Mouse (Mus musculus) liver, embryonic 12.5 days (tissue): ENCODE measurements around the gene Hdac10. TPM values are rescaled to one million over a fixed set of nuclear protein-coding genes. Genes with fewer than 3 reads are reported as not detected.
A peak's percentile ranks its signal among the peaks of the same experiment; 100 is the strongest.

ENCODE experiments used
- ATAC-seq: fragments of 200-750 bp; cut with Nextera tagmentation; 2 replicates; pipeline ENCODE4 v1.8.0; 2017; ENCODE audit warnings: moderate number of reproducible peaks, mild to moderate bottlenecking, moderate library complexity
- H3K27ac ChIP-seq: fragments of 300-500 bp; sonication (generic); 2 replicates; pipeline ENCODE4 v1.5.1; 2016; ENCODE audit warnings: mild to moderate bottlenecking
- H3K27me3 ChIP-seq: fragments of 300-500 bp; sonication (generic); replicated peaks from 2 replicates; pipeline ENCODE4 v1.6.1; 2016; ENCODE audit warnings: mild to moderate bottlenecking, moderate library complexity
- H3K36me3 ChIP-seq: fragments of 300-500 bp; sonication (generic); 2 replicates; pipeline ENCODE4 v1.6.1; 2016; ENCODE audit warnings: mild to moderate bottlenecking, moderate library complexity
- H3K4me1 ChIP-seq: fragments of 300-500 bp; sonication (generic); 2 replicates; pipeline ENCODE4 v1.6.1; 2016
- H3K4me2 ChIP-seq: fragments of 300-500 bp; sonication (generic); 2 replicates; pipeline ENCODE4 v1.6.1; 2016; ENCODE audit warnings: mild to moderate bottlenecking, moderate library complexity
- H3K4me3 ChIP-seq: fragments of 300-500 bp; sonication (generic); 2 replicates; pipeline ENCODE4 v1.5.1; 2016; ENCODE audit warnings: mild to moderate bottlenecking, moderate library complexity
- H3K9ac ChIP-seq: fragments of 300-500 bp; sonication (generic); 2 replicates; pipeline ENCODE4 v1.6.1; 2016; ENCODE audit warnings: mild to moderate bottlenecking, moderate library complexity
- H3K9me3 ChIP-seq: fragments of 300-500 bp; sonication (generic); replicated peaks from 2 replicates; pipeline ENCODE4 v1.6.1; 2016; ENCODE audit warnings: mild to moderate bottlenecking, moderate library complexity
- WGBS: fragments of 180-500 bp; shearing (Covaris S2); methylation state at CpG from one replicate; pipeline ENCODE4 v1.1.7; 2016; ENCODE audit not compliant: insufficient replicate concordance; 5-methylcytosine and 5-hydroxymethylcytosine counted together
- microRNA-seq: library from miRNA; unstranded; fragments of <30 nt; microRNA quantifications from one replicate; pipeline ENCODE4, GENCODE M21; 2017
- polyA plus RNA-seq: library from polyadenylated mRNA; unstranded; fragments of >200 nt; fragmentation: Nextera tagmentation; extraction: Ambion mirVana; gene quantifications from 2 replicates; pipeline ENCODE4 v1.2.1, GENCODE M21; 2016

The Hdac10 gene
- polyA plus RNA-seq, 1 experiment from 2014 or later, result 12.8 TPM

GRCm38 (mm10) chr15:89083906-89084305 is 44.6 kb downstream of the Hdac10 start:
- H3K36me3 ChIP-seq, result peaks cover 66% of the 10 kb centered on the region
- no peak overlapping the region for H3K9ac ChIP-seq
- no peak overlapping the region for H3K4me3 ChIP-seq
- ATAC-seq, result no peak
- H3K4me2 ChIP-seq, result no peak overlapping the region
- H3K27me3 ChIP-seq, result no peaks in the 10 kb centered on the region
- peaks cover 11% of the 10 kb centered on the region for H3K4me1 ChIP-seq
- H3K27ac ChIP-seq, result no peak overlapping the region
- 86% methylated on average over 1 of the region's 1 CpGs for WGBS
- H3K9me3 ChIP-seq, result no peaks in the 10 kb centered on the region

- H3K27ac ChIP-seq, result no peak overlapping the region
- ATAC-seq, result peak; percentile 21; the same call in 1 of the 2 replicates
These were observed 50.2 kb downstream of the Hdac10 start for GRCm38 (mm10) chr15:89078208-89078836.

DNA sequence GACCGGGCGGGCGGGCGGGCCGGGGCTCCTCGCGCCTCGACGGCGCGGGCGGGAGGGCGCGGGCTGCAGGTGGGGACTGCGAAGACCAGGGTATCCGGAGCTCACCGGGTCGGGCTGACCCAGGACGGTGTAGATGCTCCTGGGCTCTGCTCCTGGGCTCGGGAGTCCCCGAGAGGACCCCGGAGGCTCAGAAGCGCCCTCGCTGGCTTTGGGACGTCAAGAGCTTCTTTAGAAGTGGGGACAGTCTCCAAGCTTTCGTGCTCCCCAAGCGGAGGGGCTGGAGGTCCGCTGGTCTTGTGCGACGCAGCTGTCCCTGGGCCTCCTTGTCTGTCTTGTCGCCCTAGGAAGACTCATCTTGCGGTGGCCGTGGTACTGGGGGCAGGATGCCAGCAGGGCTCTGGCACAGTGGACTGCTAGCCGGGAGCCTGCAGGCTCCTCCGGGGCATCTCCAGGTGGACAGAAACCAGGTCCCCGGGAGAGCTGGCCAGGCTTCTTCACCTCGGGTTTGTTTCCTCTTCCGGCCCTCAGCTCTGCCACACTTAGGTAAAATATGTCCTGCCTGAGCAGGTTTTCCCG is 52.3 kb downstream of the Hdac10 start:
- peaks cover 40% of the 10 kb centered on the region for H3K4me1 ChIP-seq
- H3K4me3 ChIP-seq, result peak overlapping the region; percentile 77
- ATAC-seq, result peak; percentile 39
- peaks cover 9% of the 10 kb centered on the region; the same call in 1 of the 2 replicates for H3K36me3 ChIP-seq
- no peaks in the 10 kb centered on the region for H3K9me3 ChIP-seq
- peak overlapping the region; percentile 77 for H3K27ac ChIP-seq
- H3K27me3 ChIP-seq, result peaks cover 28% of the 10 kb centered on the region
- peak overlapping the region; percentile 98 for H3K4me2 ChIP-seq
- WGBS, result 2% methylated on average over 33 of the region's 39 CpGs
- H3K9ac ChIP-seq, result peak overlapping the region; percentile 86

More at GRCm38 (mm10) chr15:89078208-89078836, 50.2 kb downstream of the Hdac10 start:
- peak overlapping the region; percentile 31; the same call in 1 of the 2 replicates for H3K9ac ChIP-seq
- peaks cover 27% of the 10 kb centered on the region for H3K36me3 ChIP-seq
- WGBS, result 40% methylated on average over 9 of the region's 9 CpGs
- peak overlapping the region; percentile 98 for H3K4me2 ChIP-seq
- H3K9me3 ChIP-seq, result no peaks in the 10 kb centered on the region
- peak overlapping the region; percentile 22; the same call in 1 of the 2 replicates for H3K4me3 ChIP-seq
- H3K27me3 ChIP-seq, result peaks cover 12% of the 10 kb centered on the region
- H3K4me1 ChIP-seq, result peaks cover 40% of the 10 kb centered on the region

DNA sequence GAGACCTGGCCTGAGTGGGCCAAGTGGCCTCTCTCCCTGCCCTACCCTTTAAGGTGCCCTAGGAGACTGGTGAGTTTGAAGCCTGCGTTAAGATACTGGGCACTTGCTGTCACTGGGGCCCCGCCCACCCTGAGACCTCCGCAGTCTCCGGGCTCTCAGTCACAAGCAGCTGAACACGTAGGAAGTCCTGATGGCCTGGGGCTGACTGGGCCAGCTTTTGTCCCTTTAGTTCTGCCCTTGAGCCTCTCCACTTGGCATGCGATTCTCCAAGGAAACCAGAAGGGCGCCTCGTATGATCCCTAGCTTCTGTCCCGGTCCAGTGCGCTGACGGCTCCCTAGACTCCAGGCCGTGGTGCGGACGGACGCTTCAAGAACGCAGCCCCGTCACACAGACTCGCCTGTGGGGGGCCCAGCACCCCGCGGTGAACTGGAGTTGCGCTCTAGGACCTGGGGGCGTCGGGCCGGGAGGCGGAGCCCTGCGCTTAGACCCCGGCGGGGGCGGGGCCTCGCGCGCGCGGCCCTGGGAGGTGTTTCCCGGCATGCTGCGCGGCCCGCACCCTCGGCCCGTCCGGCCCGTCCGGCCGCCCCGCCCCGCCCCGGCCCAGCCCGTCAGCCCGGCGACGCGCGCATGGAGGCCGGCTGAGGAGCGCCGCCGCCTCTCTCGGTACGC is 52.9 kb downstream of the Hdac10 start:
- under 1% methylated on average over 59 of the region's 59 CpGs for WGBS
- Histone ChIP-seq H3K27me3 (peaks cover 34% of the 10 kb centered on the region), H3K36me3 (peaks cover 9% of the 10 kb centered on the region; the same call in 1 of the 2 replicates), H3K9me3 (no peaks in the 10 kb centered on the region), H3K4me2 (peak overlapping the region; percentile 98), H3K4me3 (peak overlapping the region; percentile 77), H3K9ac (peak overlapping the region; percentile 86), H3K27ac (peak overlapping the region; percentile 77), H3K4me1 (peaks cover 40% of the 10 kb centered on the region)
- peak; percentile 88 for ATAC-seq

GRCm38 (mm10) chr15:89074613-89075477 is 53.7 kb downstream of the Hdac10 start, which contains the start of gene Trabd:
Gene Trabd, plus strand, starts transcription at chr15:89075124.
- peak within 1 kb of the TSS; percentile 77 for H3K4me3 ChIP-seq
- peaks cover 42% of the 10 kb centered on the region for H3K27me3 ChIP-seq
- peak within 1 kb of the TSS; percentile 86 for H3K9ac ChIP-seq
- H3K9me3 ChIP-seq, result no peaks in the 10 kb centered on the region
- 36% methylated on average over 11 of the region's 11 CpGs for WGBS
- ATAC-seq, result no peak
- peaks cover 6% of the 10 kb centered on the region; the same call in 1 of the 2 replicates for H3K36me3 ChIP-seq
- peak within 1 kb of the TSS; percentile 77 for H3K27ac ChIP-seq
- H3K4me2 ChIP-seq, result peak within 1 kb of the TSS; percentile 98
- peaks cover 40% of the 10 kb centered on the region for H3K4me1 ChIP-seq

GRCm38 (mm10) chr15:89073993-89074603 is 54.4 kb downstream of the Hdac10 start:
- no peak for ATAC-seq
- Histone ChIP-seq H3K4me3 (no peak overlapping the region), H3K36me3 (no peaks in the 10 kb centered on the region), H3K9me3 (no peaks in the 10 kb centered on the region), H3K4me1 (peaks cover 40% of the 10 kb centered on the region), H3K27ac (no peak overlapping the region), H3K27me3 (peaks cover 49% of the 10 kb centered on the region), H3K4me2 (no peak overlapping the region), H3K9ac (no peak overlapping the region)
- 48% methylated on average over 10 of the region's 10 CpGs for WGBS

Small RNAs within 50 kb of the gene (microRNA-seq; reads per million reads assigned to microRNA genes)
- not detected for gene Mir7118

Other genes starting within 250 kb of the Hdac10 start
- not detected in 2 replicates for gene Ttll8, start 174.3 kb downstream of the Hdac10 start, polyA plus RNA-seq
- gene Mlc1, start 149.7 kb downstream of the Hdac10 start, polyA plus RNA-seq, result not detected in 2 replicates
- not detected in 2 replicates for gene Mov10l1, start 145.8 kb downstream of the Hdac10 start, polyA plus RNA-seq
- gene Panx2, start 69.0 kb downstream of the Hdac10 start, polyA plus RNA-seq, result 0.04 TPM in 1 of 2 replicates, not detected in the other
- gene Trabd, start 53.6 kb downstream of the Hdac10 start, polyA plus RNA-seq, result 18.4 and 22.9 TPM in 2 replicates
- gene Selenoo, start 39.6 kb downstream of the Hdac10 start, polyA plus RNA-seq, result 11.6 and 12.8 TPM in 2 replicates
- 11.8 and 12.7 TPM in 2 replicates for gene Tubgcp6, start 5.6 kb downstream of the Hdac10 start, polyA plus RNA-seq
- 2.3 and 2.7 TPM in 2 replicates for gene Mapk12, start 12.0 kb upstream of the Hdac10 start, polyA plus RNA-seq
- gene Mapk11, start 20.9 kb upstream of the Hdac10 start, polyA plus RNA-seq, result 1.8 TPM in 2 replicates
- 38.5 and 38.8 TPM in 2 replicates for gene Plxnb2, start 52.1 kb upstream of the Hdac10 start, polyA plus RNA-seq
- gene Dennd6b, start 67.8 kb upstream of the Hdac10 start, polyA plus RNA-seq, result 5.3 and 5.5 TPM in 2 replicates
- gene Ppp6r2, start 82.9 kb upstream of the Hdac10 start, polyA plus RNA-seq, result 21.4 and 23.9 TPM in 2 replicates
- 32.5 and 34.1 TPM in 2 replicates for gene Sbf1, start 186.6 kb upstream of the Hdac10 start, polyA plus RNA-seq
- gene Adm2, start 194.0 kb upstream of the Hdac10 start, polyA plus RNA-seq, result 3.3 TPM in 2 replicates
- gene Miox, start 205.7 kb upstream of the Hdac10 start, polyA plus RNA-seq, result 2.4 and 3.7 TPM in 2 replicates
- 36.2 and 41.1 TPM in 2 replicates for gene Lmf2, start 227.0 kb upstream of the Hdac10 start, polyA plus RNA-seq
- 134 TPM in 2 replicates for gene Ncaph2, start 227.0 kb upstream of the Hdac10 start, polyA plus RNA-seq
- 4.9 and 5.6 TPM in 2 replicates for gene Sco2, start 245.1 kb upstream of the Hdac10 start, polyA plus RNA-seq
- 0.62 and 0.75 TPM in 2 replicates for gene Tymp, start 248.3 kb upstream of the Hdac10 start, polyA plus RNA-seq